Mouse (Mus musculus) heart, postnatal 0 days (tissue): ENCODE results near the gene Nr2f2.

ENCODE experiments used
- CTCF ChIP-seq: IDR thresholded peaks from 2 replicates; pipeline ENCODE4 v1.5.1; 2016; ENCODE audit warnings: antibody characterized with exemption, control low read depth, low read depth
- EP300 ChIP-seq: IDR thresholded peaks from 2 replicates; pipeline ENCODE4 v1.6.1; 2016; ENCODE audit warnings: antibody characterized with exemption, low read depth

DNA sequence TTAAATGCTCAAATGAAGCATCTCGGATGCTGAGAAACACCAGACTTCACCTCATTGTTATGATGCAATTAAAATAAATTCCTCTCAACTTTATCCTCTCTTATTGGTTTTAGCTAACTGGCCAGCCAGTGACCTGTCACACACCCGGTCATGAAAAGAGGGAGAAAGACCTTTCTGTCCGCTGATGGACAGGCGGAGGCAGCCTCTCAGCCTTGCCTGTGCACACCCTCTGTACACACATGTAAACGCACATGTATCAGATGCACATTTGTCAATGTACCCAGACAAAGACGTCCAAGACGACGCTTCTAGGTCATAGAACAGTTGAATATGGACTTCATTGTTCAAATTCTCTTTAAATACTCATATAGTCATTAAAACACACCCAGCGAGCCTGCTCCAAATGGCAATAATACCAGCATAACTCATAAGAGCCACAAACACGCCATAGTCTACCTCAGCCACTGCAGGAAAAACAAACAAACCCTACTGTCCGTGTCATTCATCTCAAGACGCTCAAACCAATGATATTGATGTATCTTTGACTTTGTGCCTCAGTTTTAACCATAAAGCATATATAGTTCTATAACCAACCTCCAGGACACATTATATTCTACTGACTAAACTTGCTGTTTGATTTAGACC is 3.9 kb downstream of the Nr2f2 start:
- no peak for TF ChIP-seq CTCF
- no peak for TF ChIP-seq EP300
